Mouse (Mus musculus): ENCODE results near the gene Entpd8. TPM values are rescaled to one million over a fixed set of nuclear protein-coding genes. Genes with fewer than 3 reads are reported as not detected.

Entpd8 gene
- polyA plus RNA-seq, 1 experiment from 2014 or later, result not detected

DNA sequence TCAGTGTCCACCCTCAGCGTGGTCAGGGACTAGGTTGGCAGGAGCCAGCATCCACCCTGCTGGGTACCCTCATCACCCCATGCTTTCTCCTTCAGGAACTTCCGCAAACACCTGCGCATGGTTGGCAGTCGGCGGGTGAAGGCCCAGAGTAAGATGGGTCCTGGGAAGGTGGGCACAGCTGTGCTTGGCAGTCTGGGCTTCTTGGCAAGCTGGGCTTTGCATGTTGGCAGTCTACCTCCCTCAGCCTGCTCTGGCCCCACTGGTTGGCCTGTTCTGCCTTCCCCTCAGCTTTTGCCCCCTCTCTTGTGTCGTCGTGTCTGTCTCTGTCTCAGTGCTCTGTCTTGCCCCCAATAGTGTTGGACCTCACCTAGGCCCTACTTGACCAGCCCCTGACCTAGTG lies 21.2 kb upstream of the Entpd8 start:
- Histone ChIP-seq H3K27me3 (ENCODE audit: control insufficient read depth, insufficient read depth, low read depth, low read length) (no peaks in the 10 kb centered on the region), H3K27ac (ENCODE audit: low read length) (no peak overlapping the region), H3K4me3 (ENCODE audit: low read depth, low read length) (no peak overlapping the region), H3K4me2 (ENCODE audit: low read length) (no peak overlapping the region), H3K36me3 (ENCODE audit: control insufficient read depth, insufficient read depth, low read length) (peaks cover 25% of the 10 kb centered on the region), H3K9me3 (replicated peaks; ENCODE audit: control insufficient read depth, low read length, poor library complexity, severe bottlenecking) (no peaks in the 10 kb centered on the region), H3K9ac (ENCODE audit: low read depth, low read length) (no peak overlapping the region), H3K4me1 (ENCODE audit: control insufficient read depth, insufficient read depth, low read length) (peaks cover 15% of the 10 kb centered on the region)
- WGBS, result 97% methylated on average over 7 of the region's 7 CpGs
- ATAC-seq, result no peak

DNA sequence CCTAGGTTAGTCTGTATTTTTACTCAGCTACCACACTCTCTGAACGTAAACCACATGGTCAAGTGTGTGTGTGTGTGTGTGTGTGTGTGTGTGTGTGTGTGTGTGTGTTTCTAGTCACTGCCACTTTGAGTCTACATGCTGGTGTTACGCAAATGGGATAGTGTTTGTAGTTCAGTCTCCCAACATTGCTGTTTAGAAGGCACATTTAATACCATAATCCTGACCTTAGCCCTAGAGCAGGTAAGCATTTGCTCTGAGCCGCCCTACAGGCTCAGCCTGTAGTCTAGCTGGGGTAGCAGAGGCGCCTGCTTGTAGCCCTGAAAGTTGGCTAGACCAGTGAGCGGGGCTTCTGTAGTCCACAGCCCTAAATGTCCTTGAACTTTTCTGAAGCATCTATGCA lies 16.6 kb upstream of the Entpd8 start:
- H3K4me1 ChIP-seq (ENCODE audit: control insufficient read depth, insufficient read depth, low read length), result no peaks in the 10 kb centered on the region
- no peak overlapping the region for H3K4me3 ChIP-seq (ENCODE audit: low read depth, low read length)
- no peak overlapping the region for H3K27ac ChIP-seq (ENCODE audit: low read length)
- H3K27me3 ChIP-seq (ENCODE audit: control insufficient read depth, insufficient read depth, low read depth, low read length), result no peaks in the 10 kb centered on the region
- no peak overlapping the region for H3K4me2 ChIP-seq (ENCODE audit: low read length)
- H3K9ac ChIP-seq (ENCODE audit: low read depth, low read length), result no peak overlapping the region
- no peak for ATAC-seq
- no peaks in the 10 kb centered on the region for H3K9me3 ChIP-seq (replicated peaks; ENCODE audit: control insufficient read depth, low read length, poor library complexity, severe bottlenecking)
- peaks cover 18% of the 10 kb centered on the region; the same call in 1 of the 2 replicates for H3K36me3 ChIP-seq (ENCODE audit: control insufficient read depth, insufficient read depth, low read length)
- WGBS, result 89% methylated on average over 5 of the region's 5 CpGs

DNA sequence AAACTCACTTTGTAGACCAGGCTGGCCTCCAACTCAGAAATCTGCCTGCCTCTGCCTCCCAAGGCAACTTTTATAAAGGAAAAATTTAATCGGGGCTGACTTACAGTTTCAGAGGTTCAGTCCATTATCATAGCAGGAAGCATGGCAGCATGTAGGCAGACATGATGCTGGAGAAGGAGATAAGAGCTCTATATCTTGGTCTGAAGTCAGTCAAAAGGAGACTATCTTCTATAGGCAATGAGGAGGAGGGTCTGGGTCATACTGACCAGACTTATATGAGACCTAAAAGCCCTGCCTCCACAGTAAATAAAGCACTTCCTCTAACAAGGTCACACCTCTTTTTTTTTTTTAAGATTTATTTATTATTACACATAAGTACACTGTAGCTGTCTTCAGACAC lies 15.8 kb upstream of the Entpd8 start:
- Histone ChIP-seq H3K36me3 (ENCODE audit: control insufficient read depth, insufficient read depth, low read length) (peaks cover 14% of the 10 kb centered on the region; the same call in 1 of the 2 replicates), H3K9me3 (replicated peaks; ENCODE audit: control insufficient read depth, low read length, poor library complexity, severe bottlenecking) (no peaks in the 10 kb centered on the region), H3K9ac (ENCODE audit: low read depth, low read length) (no peak overlapping the region), H3K27ac (ENCODE audit: low read length) (no peak overlapping the region), H3K4me3 (ENCODE audit: low read depth, low read length) (no peak overlapping the region), H3K4me1 (ENCODE audit: control insufficient read depth, insufficient read depth, low read length) (no peaks in the 10 kb centered on the region), H3K27me3 (ENCODE audit: control insufficient read depth, insufficient read depth, low read depth, low read length) (no peaks in the 10 kb centered on the region), H3K4me2 (ENCODE audit: low read length) (no peak overlapping the region)
- WGBS, result 94% methylated on average over 1 of the region's 1 CpGs
- ATAC-seq, result no peak

DNA sequence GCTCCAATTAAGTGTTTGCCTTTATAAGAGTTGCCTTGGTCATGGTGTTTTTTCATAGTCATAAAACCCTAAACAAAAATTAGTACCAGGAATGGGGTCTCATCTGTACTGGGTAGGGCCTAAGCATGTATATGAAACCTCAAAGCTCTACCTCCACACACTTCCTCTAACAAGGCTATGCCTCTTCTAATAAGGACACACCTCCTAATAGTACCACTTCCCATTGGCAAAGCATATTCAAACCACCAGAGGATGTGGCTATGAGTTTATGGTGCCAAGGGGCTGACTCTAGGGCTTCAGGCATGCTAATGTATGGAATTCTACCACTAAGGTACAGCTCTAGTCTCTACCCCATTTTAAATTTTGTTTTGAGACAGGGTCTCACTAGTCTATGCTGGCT lies 14.6 kb upstream of the Entpd8 start:
- Histone ChIP-seq H3K27ac (ENCODE audit: low read length) (no peak overlapping the region), H3K36me3 (ENCODE audit: control insufficient read depth, insufficient read depth, low read length) (peaks cover 9% of the 10 kb centered on the region; the same call in 1 of the 2 replicates), H3K4me2 (ENCODE audit: low read length) (no peak overlapping the region), H3K4me1 (ENCODE audit: control insufficient read depth, insufficient read depth, low read length) (no peaks in the 10 kb centered on the region), H3K27me3 (ENCODE audit: control insufficient read depth, insufficient read depth, low read depth, low read length) (no peaks in the 10 kb centered on the region), H3K9ac (ENCODE audit: low read depth, low read length) (no peak overlapping the region), H3K4me3 (ENCODE audit: low read depth, low read length) (no peak overlapping the region), H3K9me3 (replicated peaks; ENCODE audit: control insufficient read depth, low read length, poor library complexity, severe bottlenecking) (no peaks in the 10 kb centered on the region)
- no peak for ATAC-seq

DNA sequence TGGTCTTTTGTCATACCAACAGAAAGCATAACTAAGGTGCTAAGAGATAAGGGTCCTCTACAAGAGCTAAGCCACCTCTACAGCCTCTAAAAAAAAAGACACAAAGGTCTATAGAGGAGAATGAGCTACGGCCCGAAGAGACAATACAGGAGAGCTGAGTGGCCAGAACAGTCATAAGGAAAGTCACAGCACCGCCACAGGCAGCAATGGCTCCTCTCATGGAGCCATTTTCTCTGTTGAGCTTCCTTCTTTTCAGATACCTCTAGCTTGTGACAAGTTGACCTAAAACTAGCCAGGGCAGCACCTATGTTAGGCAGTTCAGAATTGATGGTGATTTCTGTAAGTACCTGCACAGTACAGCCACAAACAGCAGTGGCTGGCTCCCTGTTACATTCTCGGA lies 13.6 kb upstream of the Entpd8 start:
- ATAC-seq, result no peak
- H3K27me3 ChIP-seq (ENCODE audit: control insufficient read depth, insufficient read depth, low read depth, low read length), result no peaks in the 10 kb centered on the region
- WGBS, result 83% methylated on average over 4 of the region's 4 CpGs

DNA sequence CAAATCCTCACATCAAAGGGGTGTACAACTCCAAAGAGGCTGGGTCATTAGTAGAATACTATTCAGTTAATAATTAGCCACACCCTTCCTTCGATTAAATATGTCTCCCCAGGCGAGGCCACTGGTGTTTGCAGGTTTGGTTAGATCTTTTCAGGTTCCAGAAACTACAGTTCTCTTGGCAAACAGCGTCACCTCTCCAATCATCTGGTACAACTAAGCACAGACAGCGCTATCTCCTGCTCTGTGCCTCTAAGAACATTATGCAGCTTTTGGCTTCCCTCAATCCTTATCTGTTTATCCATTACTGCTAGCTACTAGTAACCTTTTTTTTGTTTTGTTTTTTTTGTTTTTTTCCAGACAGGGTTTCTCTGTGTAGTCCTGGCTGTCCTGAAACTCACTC lies 10.6 kb upstream of the Entpd8 start:
- H3K9ac ChIP-seq (ENCODE audit: low read depth, low read length), result no peak overlapping the region
- no peak overlapping the region for H3K4me3 ChIP-seq (ENCODE audit: low read depth, low read length)
- H3K9me3 ChIP-seq (replicated peaks; ENCODE audit: control insufficient read depth, low read length, poor library complexity, severe bottlenecking), result no peaks in the 10 kb centered on the region
- no peak for ATAC-seq
- H3K36me3 ChIP-seq (ENCODE audit: control insufficient read depth, insufficient read depth, low read length), result no peaks in the 10 kb centered on the region
- no peaks in the 10 kb centered on the region for H3K4me1 ChIP-seq (ENCODE audit: control insufficient read depth, insufficient read depth, low read length)
- no peak overlapping the region for H3K27ac ChIP-seq (ENCODE audit: low read length)
- 76% methylated on average over 4 of the region's 4 CpGs for WGBS
- no peak overlapping the region for H3K4me2 ChIP-seq (ENCODE audit: low read length)
- no peaks in the 10 kb centered on the region for H3K27me3 ChIP-seq (ENCODE audit: control insufficient read depth, insufficient read depth, low read depth, low read length)

More for the DNA sequence above, 13.6 kb upstream of the Entpd8 start:
- H3K4me2 ChIP-seq (ENCODE audit: low read length), result no peak overlapping the region
- H3K9me3 ChIP-seq (replicated peaks; ENCODE audit: control insufficient read depth, low read length, poor library complexity, severe bottlenecking), result no peaks in the 10 kb centered on the region
- H3K27ac ChIP-seq (ENCODE audit: low read length), result no peak overlapping the region
- no peak overlapping the region for H3K4me3 ChIP-seq (ENCODE audit: low read depth, low read length)
- H3K36me3 ChIP-seq (ENCODE audit: control insufficient read depth, insufficient read depth, low read length), result peaks cover 9% of the 10 kb centered on the region; the same call in 1 of the 2 replicates
- H3K9ac ChIP-seq (ENCODE audit: low read depth, low read length), result no peak overlapping the region
- no peaks in the 10 kb centered on the region for H3K4me1 ChIP-seq (ENCODE audit: control insufficient read depth, insufficient read depth, low read length)

DNA sequence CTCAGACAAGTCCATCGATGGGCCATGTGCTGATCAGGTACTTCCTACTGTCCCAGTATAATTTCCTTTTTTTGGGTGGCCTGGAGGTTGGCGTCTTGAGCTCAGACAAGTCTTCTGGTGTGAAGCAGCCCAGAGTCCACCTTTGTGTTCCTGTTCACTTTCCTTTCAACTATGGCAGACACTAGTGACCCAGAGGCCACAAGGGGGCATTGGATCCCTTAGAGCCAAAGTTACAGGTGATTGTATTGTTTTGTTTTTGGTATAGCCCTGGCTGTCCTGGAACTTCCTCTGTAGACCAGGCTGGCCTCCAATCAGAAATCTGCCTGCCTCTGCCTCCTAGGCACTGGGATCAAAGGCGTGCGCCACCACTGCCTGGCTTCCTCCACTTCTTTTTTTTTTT lies 7.7 kb upstream of the Entpd8 start:
- Histone ChIP-seq H3K9me3 (replicated peaks; ENCODE audit: control insufficient read depth, low read length, poor library complexity, severe bottlenecking) (no peaks in the 10 kb centered on the region), H3K9ac (ENCODE audit: low read depth, low read length) (no peak overlapping the region), H3K4me1 (ENCODE audit: control insufficient read depth, insufficient read depth, low read length) (no peaks in the 10 kb centered on the region), H3K27me3 (ENCODE audit: control insufficient read depth, insufficient read depth, low read depth, low read length) (no peaks in the 10 kb centered on the region), H3K4me2 (ENCODE audit: low read length) (no peak overlapping the region), H3K4me3 (ENCODE audit: low read depth, low read length) (no peak overlapping the region), H3K36me3 (ENCODE audit: control insufficient read depth, insufficient read depth, low read length) (no peaks in the 10 kb centered on the region), H3K27ac (ENCODE audit: low read length) (no peak overlapping the region)
- no peak for ATAC-seq
- 97% methylated on average over 4 of the region's 4 CpGs for WGBS

DNA sequence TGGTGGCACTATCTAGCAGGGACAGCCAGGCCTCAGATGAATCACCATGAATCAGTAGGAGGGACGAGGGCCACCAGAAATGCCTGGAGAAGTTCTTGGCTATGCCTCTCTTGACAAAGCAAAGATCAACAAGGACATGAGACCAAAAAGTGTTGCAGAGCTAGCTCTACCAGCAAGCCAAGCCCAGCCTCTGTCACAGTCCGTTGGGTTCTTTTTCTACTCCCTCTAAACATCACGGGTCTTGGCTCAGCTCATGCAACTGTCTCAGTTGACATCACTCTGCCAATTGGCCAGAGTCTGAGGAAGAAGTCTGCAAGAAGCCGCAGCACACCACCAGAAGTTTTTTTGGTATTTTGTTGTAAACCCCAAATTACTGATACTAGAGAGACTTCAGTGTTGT lies 4.6 kb upstream of the Entpd8 start:
- Histone ChIP-seq H3K4me3 (ENCODE audit: low read depth, low read length) (no peak overlapping the region), H3K9me3 (replicated peaks; ENCODE audit: control insufficient read depth, low read length, poor library complexity, severe bottlenecking) (no peaks in the 10 kb centered on the region), H3K27me3 (ENCODE audit: control insufficient read depth, insufficient read depth, low read depth, low read length) (no peaks in the 10 kb centered on the region), H3K27ac (ENCODE audit: low read length) (no peak overlapping the region), H3K9ac (ENCODE audit: low read depth, low read length) (no peak overlapping the region), H3K4me2 (ENCODE audit: low read length) (no peak overlapping the region), H3K4me1 (ENCODE audit: control insufficient read depth, insufficient read depth, low read length) (no peaks in the 10 kb centered on the region), H3K36me3 (ENCODE audit: control insufficient read depth, insufficient read depth, low read length) (no peaks in the 10 kb centered on the region)
- ATAC-seq, result no peak
- 72% methylated on average over 4 of the region's 4 CpGs for WGBS

DNA sequence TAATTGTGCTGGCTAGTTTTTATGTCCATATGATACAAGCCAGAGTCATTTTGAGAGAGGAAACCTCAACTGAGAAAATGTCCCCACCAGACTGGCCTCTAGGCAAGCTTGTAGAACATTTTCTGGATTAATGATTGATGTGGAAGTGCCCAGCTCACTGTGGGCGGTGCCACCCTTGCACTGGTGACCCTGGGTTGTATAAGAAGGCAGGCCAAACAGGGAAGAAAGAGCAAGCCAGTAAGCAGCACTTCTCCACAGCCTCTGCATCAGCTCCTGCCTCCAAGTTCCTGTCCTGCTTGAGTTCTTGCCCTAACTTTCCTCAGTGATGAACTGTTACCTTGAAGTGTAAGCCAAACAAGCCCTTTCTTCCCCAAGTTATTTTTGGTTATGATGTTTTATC lies 1.1 kb upstream of the Entpd8 start:
- H3K27ac ChIP-seq (ENCODE audit: low read length), result no peak overlapping the region
- WGBS, result 81% methylated on average over 1 of the region's 1 CpGs

DNA sequence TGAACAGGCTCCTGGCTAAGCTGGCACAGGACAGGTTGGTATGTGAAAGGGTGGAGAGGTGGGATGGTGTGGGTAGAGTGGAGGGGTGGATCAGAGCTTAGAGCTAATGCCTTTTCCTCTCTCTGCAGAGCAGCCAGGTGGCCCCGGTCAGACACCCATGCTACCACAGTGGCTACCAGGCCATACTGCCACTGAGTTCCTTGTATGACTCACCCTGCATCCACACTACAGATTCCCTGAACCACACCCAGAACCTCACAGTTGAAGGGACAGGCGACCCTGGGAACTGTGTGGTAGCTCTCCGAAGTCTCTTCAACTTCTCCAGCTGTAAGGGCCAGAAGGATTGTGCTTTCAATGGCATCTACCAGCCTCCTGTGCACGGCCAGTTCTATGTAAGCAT lies 3.6 kb downstream of the Entpd8 start:
- Histone ChIP-seq H3K9me3 (replicated peaks; ENCODE audit: control insufficient read depth, low read length, poor library complexity, severe bottlenecking) (no peaks in the 10 kb centered on the region), H3K27me3 (ENCODE audit: control insufficient read depth, insufficient read depth, low read depth, low read length) (no peaks in the 10 kb centered on the region), H3K4me1 (ENCODE audit: control insufficient read depth, insufficient read depth, low read length) (no peaks in the 10 kb centered on the region), H3K9ac (ENCODE audit: low read depth, low read length) (no peak overlapping the region), H3K4me2 (ENCODE audit: low read length) (no peak overlapping the region), H3K27ac (ENCODE audit: low read length) (no peak overlapping the region), H3K36me3 (ENCODE audit: control insufficient read depth, insufficient read depth, low read length) (no peaks in the 10 kb centered on the region), H3K4me3 (ENCODE audit: low read depth, low read length) (no peak overlapping the region)
- WGBS, result 79% methylated on average over 4 of the region's 4 CpGs
- no peak for ATAC-seq

More for the DNA sequence above, 1.1 kb upstream of the Entpd8 start:
- no peak overlapping the region for H3K9ac ChIP-seq (ENCODE audit: low read depth, low read length)
- no peak overlapping the region for H3K4me2 ChIP-seq (ENCODE audit: low read length)
- no peaks in the 10 kb centered on the region for H3K36me3 ChIP-seq (ENCODE audit: control insufficient read depth, insufficient read depth, low read length)
- ATAC-seq, result no peak
- no peak overlapping the region for H3K4me3 ChIP-seq (ENCODE audit: low read depth, low read length)
- H3K9me3 ChIP-seq (replicated peaks; ENCODE audit: control insufficient read depth, low read length, poor library complexity, severe bottlenecking), result no peaks in the 10 kb centered on the region
- no peaks in the 10 kb centered on the region for H3K27me3 ChIP-seq (ENCODE audit: control insufficient read depth, insufficient read depth, low read depth, low read length)
- no peaks in the 10 kb centered on the region for H3K4me1 ChIP-seq (ENCODE audit: control insufficient read depth, insufficient read depth, low read length)
